Mouse (Mus musculus): ENCODE results near the gene Wipi2. TPM values are rescaled to one million over a fixed set of nuclear protein-coding genes. Genes with fewer than 3 reads are reported as not detected.

Gene Wipi2
- polyA plus RNA-seq, 1 experiment from 2014 or later = 62.0 TPM

DNA sequence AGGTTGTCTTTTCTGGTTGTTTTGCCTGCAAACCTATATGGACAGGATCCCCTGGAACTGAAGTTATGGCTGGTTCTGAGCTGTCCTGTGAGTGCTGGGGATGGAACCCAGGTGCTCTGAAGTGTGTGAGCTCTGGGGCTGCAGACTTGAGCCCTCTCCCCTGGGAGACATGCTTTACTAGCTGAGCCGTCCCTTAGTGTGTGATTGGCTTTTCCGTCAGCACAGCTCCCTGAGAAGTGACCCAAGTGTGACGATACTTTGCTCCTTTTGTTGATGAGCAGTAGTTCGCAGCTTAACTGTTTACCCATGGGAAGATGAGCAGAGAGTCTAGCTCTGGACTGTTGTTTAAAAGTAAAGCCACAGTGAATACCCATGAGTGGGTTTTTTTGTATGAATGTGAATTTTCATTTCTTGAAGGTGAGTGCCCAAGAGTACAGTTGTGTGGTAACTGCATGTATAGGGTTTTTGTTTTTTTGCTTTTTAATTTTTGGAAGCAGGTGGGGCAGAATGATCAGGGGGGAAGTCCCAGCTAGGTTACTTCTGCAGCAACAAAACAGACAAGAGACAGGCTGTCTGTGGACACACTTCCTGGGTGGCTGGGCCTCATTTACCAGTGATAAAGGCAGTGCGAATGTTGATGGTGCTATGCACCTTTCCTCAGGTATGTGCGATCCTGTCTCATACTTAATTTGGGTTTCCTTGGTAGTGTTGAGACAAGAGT, 14.0 kb downstream of the Wipi2 start:
- DNase-seq (ENCODE audit: low spot score) (no peak), ATAC-seq (replicated peaks; ENCODE audit: low FRiP score) (no peak)
- no peaks in the 10 kb centered on the region for H3K36me3 ChIP-seq (ENCODE audit: control insufficient read depth, insufficient read depth, low read length)
- H3K9me3 ChIP-seq (ENCODE audit: control insufficient read depth, low read length) = no peaks in the 10 kb centered on the region
- H3K4me1 ChIP-seq (replicated peaks; ENCODE audit: control insufficient read depth, insufficient read depth, low read length) = no peaks in the 10 kb centered on the region
- WGBS = 91% methylated on average over 6 of the region's 6 CpGs
- no peak overlapping the region for H3K9ac ChIP-seq (ENCODE audit: low read length)
- no peak overlapping the region for H3K27ac ChIP-seq (ENCODE audit: low read depth, low read length)
- no peaks in the 10 kb centered on the region for H3K27me3 ChIP-seq (ENCODE audit: control insufficient read depth, insufficient read depth, low read length)
- no peak overlapping the region for H3K4me2 ChIP-seq (ENCODE audit: low read depth, low read length, severe bottlenecking)
- H3K4me3 ChIP-seq (ENCODE audit: low read depth, low read length) = no peak overlapping the region

DNA sequence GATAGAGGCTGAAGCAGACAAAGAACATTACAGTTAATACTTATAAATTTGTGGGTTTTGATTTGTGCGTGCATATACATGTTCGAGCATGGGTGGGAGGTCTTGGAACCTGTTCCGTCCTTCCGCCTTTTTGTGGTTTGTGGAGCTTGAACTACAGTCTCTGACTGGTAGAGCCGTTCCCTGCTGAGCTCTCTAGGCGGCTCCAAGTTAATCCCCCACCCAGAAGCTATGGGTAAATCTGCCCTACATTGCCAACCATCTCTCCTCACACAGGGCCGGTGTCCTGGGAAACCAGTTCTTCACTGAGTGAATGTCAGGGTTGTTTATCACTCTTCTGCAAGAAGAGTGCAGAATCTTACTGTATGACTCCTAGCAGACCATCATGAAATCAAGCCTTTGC, 20.7 kb downstream of the Wipi2 start:
- Histone ChIP-seq H3K4me3 (ENCODE audit: low read depth, low read length) (no peak overlapping the region), H3K9ac (ENCODE audit: low read length) (no peak overlapping the region), H3K27me3 (ENCODE audit: control insufficient read depth, insufficient read depth, low read length) (no peaks in the 10 kb centered on the region), H3K27ac (ENCODE audit: low read depth, low read length) (no peak overlapping the region), H3K4me1 (replicated peaks; ENCODE audit: control insufficient read depth, insufficient read depth, low read length) (no peaks in the 10 kb centered on the region), H3K4me2 (ENCODE audit: low read depth, low read length, severe bottlenecking) (no peak overlapping the region), H3K9me3 (ENCODE audit: control insufficient read depth, low read length) (no peaks in the 10 kb centered on the region), H3K36me3 (ENCODE audit: control insufficient read depth, insufficient read depth, low read length) (no peaks in the 10 kb centered on the region)
- ATAC-seq (replicated peaks; ENCODE audit: low FRiP score) (no peak), DNase-seq (ENCODE audit: low spot score) (no peak)
- WGBS = 79% methylated on average over 7 of the region's 7 CpGs

DNA sequence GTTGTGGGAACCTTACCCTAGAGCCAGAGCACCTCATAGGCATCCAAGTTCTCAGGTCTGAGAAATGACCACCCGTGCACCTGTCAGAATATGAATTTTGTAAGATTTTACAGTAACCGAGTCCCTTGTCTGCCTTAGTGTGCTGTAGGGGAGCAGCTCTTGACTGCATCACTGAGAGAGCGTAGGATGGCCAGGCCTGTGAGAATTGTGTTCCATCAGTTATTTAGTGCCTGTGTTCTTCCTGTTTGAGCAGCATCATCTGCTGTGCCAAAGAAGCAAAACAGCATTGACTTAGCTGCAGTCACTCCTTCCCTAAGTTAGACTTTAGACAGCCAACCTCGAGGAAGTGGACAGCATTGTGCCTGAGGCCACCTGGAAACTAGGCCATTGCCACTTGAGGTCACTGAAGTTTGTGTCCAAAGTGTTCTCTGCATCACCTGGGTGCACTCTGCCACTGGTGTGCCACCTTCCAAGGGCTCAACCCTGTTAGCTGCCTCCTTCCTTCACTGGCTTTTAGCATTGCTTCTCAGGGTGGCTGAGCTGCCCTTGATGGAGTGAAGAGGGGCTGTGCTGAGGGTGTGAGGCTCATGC, 22.1 kb downstream of the Wipi2 start:
- no peaks in the 10 kb centered on the region for H3K4me1 ChIP-seq (replicated peaks; ENCODE audit: control insufficient read depth, insufficient read depth, low read length)
- H3K36me3 ChIP-seq (ENCODE audit: control insufficient read depth, insufficient read depth, low read length) = no peaks in the 10 kb centered on the region
- no peak overlapping the region for H3K4me3 ChIP-seq (ENCODE audit: low read depth, low read length)
- no peak overlapping the region for H3K4me2 ChIP-seq (ENCODE audit: low read depth, low read length, severe bottlenecking)
- no peak for ATAC-seq (replicated peaks; ENCODE audit: low FRiP score)
- no peaks in the 10 kb centered on the region for H3K9me3 ChIP-seq (ENCODE audit: control insufficient read depth, low read length)
- WGBS = 91% methylated on average over 4 of the region's 4 CpGs
- DNase-seq (ENCODE audit: low spot score) = no peak
- H3K27me3 ChIP-seq (ENCODE audit: control insufficient read depth, insufficient read depth, low read length) = no peaks in the 10 kb centered on the region
- no peak overlapping the region for H3K27ac ChIP-seq (ENCODE audit: low read depth, low read length)
- no peak overlapping the region for H3K9ac ChIP-seq (ENCODE audit: low read length)

DNA sequence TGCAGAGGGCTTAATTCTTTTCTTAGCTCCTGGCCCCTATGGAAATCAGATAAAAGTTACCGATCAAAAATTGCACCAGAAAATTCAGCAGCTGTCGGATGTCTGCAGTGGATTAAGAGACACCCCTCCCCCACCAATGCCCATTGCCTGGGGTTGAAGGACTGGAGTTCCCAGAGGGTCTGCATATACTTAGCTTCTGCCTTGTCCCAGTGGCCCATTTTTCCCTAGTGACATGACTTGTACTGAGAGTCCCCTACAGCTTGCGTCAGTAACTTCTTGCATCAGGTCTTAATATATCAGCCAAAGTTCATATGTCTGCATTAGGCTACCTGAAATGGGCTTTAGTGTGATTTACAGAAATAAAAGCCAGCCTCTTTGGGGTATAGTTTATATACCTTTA, 22.9 kb downstream of the Wipi2 start:
- H3K27ac ChIP-seq (ENCODE audit: low read depth, low read length) = no peak overlapping the region

DNA sequence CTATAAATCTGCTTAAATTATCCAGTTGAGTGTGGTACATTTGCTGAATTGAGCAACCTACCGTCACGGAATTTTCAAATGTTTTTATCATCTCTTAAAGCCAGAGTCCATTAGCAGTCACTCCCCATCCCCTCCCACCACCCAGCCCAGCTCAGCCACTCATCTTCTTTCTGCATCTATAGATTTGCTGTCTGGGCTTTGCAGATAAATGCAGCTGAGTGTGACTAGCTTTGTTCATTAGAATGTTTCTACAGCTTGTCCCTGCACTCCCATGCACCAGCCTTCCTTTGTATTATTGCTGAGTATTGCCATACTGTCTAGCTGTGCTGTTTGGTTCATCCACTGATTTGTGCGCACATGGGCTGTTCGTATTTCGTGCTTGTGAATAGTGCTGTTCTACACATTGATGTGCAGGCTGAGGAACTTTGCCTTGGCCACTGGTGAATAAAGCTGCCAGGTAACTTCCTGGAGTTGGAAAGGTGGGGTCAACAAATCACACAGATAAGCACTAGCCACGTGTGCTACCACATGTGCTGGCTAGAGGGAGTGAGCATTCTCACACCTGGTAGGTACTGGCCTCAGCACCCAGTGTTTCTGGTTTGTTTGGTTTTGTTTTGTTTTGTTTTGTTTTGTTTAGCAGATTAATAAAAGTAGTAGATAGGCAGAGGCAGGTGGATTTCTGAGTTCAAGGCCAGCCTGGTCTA, 23.4 kb downstream of the Wipi2 start:
- Histone ChIP-seq H3K27ac (ENCODE audit: low read depth, low read length) (no peak overlapping the region), H3K9me3 (ENCODE audit: control insufficient read depth, low read length) (no peaks in the 10 kb centered on the region), H3K4me2 (ENCODE audit: low read depth, low read length, severe bottlenecking) (no peak overlapping the region), H3K36me3 (ENCODE audit: control insufficient read depth, insufficient read depth, low read length) (no peaks in the 10 kb centered on the region; the same call in 1 of the 2 replicates), H3K9ac (ENCODE audit: low read length) (no peak overlapping the region), H3K4me3 (ENCODE audit: low read depth, low read length) (no peak overlapping the region), H3K4me1 (replicated peaks; ENCODE audit: control insufficient read depth, insufficient read depth, low read length) (no peaks in the 10 kb centered on the region), H3K27me3 (ENCODE audit: control insufficient read depth, insufficient read depth, low read length) (no peaks in the 10 kb centered on the region)
- WGBS = 87% methylated on average over 6 of the region's 6 CpGs
- DNase-seq (ENCODE audit: low spot score) (no peak), ATAC-seq (replicated peaks; ENCODE audit: low FRiP score) (no peak)

More for the DNA sequence above, 22.9 kb downstream of the Wipi2 start:
- H3K4me1 ChIP-seq (replicated peaks; ENCODE audit: control insufficient read depth, insufficient read depth, low read length) = no peaks in the 10 kb centered on the region
- H3K9me3 ChIP-seq (ENCODE audit: control insufficient read depth, low read length) = no peaks in the 10 kb centered on the region
- no peak overlapping the region for H3K9ac ChIP-seq (ENCODE audit: low read length)
- ATAC-seq (replicated peaks; ENCODE audit: low FRiP score) = no peak
- no peaks in the 10 kb centered on the region; the same call in 1 of the 2 replicates for H3K36me3 ChIP-seq (ENCODE audit: control insufficient read depth, insufficient read depth, low read length)
- no peak for DNase-seq (ENCODE audit: low spot score)
- no peaks in the 10 kb centered on the region for H3K27me3 ChIP-seq (ENCODE audit: control insufficient read depth, insufficient read depth, low read length)
- H3K4me2 ChIP-seq (ENCODE audit: low read depth, low read length, severe bottlenecking) = no peak overlapping the region
- 77% methylated on average over 3 of the region's 3 CpGs for WGBS
- H3K4me3 ChIP-seq (ENCODE audit: low read depth, low read length) = no peak overlapping the region

DNA sequence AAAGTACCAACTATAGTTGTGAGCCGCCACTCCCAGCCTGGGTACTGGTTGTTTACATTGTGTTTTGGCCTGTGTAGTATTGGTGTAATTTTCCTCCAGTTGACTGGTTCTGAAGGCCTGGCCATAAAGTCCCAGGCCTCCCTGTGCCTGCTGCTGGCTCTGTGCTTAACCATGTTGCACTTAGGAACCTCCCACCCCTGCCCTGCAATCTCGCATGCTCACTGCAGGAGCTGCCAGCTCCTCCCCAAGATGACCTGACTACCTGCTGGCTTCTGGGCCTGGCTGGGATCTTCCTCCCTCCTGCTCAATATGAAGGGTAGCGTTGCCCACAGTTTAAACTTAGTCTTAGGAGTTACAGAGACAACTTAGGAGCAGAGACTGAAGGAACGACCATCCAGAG, 24.8 kb downstream of the Wipi2 start:
- Histone ChIP-seq H3K4me1 (replicated peaks; ENCODE audit: control insufficient read depth, insufficient read depth, low read length) (no peaks in the 10 kb centered on the region), H3K27me3 (ENCODE audit: control insufficient read depth, insufficient read depth, low read length) (no peaks in the 10 kb centered on the region), H3K9ac (ENCODE audit: low read length) (no peak overlapping the region), H3K27ac (ENCODE audit: low read depth, low read length) (no peak overlapping the region), H3K4me2 (ENCODE audit: low read depth, low read length, severe bottlenecking) (no peak overlapping the region), H3K4me3 (ENCODE audit: low read depth, low read length) (no peak overlapping the region), H3K9me3 (ENCODE audit: control insufficient read depth, low read length) (no peaks in the 10 kb centered on the region), H3K36me3 (ENCODE audit: control insufficient read depth, insufficient read depth, low read length) (peaks cover 4% of the 10 kb centered on the region; the same call in 1 of the 2 replicates)
- DNase-seq (ENCODE audit: low spot score) (no peak), ATAC-seq (replicated peaks; ENCODE audit: low FRiP score) (no peak)
- 74% methylated on average over 4 of the region's 4 CpGs for WGBS

DNA sequence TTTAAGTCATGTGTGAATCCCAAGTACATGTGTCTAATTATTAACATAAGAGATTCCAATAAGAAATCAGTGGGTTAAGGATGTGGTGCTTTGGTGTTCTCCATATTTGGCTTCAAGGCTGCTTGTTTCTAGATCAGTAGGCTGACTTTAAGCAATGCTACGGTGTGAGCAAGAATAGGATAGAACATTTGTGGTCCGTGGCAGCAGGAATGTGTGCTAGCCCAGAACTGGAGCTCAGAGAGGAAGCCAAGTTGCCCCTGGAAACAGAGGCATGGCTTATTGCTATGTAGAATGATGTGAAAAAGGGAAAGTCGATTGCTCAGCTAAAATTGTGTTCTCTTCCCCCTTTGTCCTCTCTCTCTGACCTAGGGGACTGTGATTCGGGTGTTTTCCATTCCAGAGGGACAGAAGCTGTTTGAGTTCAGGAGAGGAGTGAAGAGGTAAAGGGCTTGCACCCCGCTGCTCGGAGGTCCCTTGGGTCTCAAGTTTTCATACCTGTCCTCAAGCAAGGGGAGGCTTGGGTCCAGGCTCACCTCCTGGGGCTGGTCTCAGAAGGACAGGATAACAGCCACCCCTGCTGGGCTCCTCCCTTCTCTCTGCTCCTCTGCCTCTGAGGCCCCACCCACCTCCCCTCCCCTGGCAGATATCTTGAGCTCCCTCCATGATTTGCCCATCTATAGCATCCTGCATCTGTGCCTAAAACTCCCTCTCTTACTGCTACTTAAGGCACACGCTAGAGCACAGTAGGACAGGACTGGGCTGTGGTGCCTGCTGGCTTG, 33.3 kb downstream of the Wipi2 start:
- no peak overlapping the region for H3K4me3 ChIP-seq (ENCODE audit: low read depth, low read length)
- no peak for ATAC-seq (replicated peaks; ENCODE audit: low FRiP score)
- H3K27ac ChIP-seq (ENCODE audit: low read depth, low read length) = no peak overlapping the region
- H3K4me1 ChIP-seq (replicated peaks; ENCODE audit: control insufficient read depth, insufficient read depth, low read length) = no peaks in the 10 kb centered on the region
- H3K36me3 ChIP-seq (ENCODE audit: control insufficient read depth, insufficient read depth, low read length) = peaks cover 20% of the 10 kb centered on the region
- no peaks in the 10 kb centered on the region for H3K27me3 ChIP-seq (ENCODE audit: control insufficient read depth, insufficient read depth, low read length)
- no peaks in the 10 kb centered on the region for H3K9me3 ChIP-seq (ENCODE audit: control insufficient read depth, low read length)
- no peak overlapping the region for H3K4me2 ChIP-seq (ENCODE audit: low read depth, low read length, severe bottlenecking)
- no peak overlapping the region for H3K9ac ChIP-seq (ENCODE audit: low read length)
- 91% methylated on average over 7 of the region's 7 CpGs for WGBS
- DNase-seq (ENCODE audit: low spot score) = no peak

DNA sequence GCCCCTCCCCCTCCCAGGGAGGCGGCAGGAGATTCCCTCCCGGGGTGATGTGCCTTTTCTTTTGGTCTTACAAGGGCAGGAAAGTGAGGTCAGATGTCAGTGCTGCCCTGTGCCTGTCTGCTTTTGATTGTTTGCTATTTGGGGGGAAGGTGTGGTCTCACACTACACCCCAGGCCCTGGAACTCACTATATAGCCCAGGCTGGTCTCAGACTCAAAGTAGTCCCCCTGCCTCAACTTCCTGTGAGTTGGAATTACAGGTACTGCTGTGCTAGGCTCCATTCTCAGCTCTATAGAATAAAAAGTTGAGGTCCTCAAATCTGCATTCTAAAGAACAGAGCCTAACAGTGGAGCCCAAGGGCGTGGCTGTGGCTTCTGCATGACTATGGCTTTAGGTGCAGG, 40.4 kb downstream of the Wipi2 start:
- Histone ChIP-seq H3K27ac (ENCODE audit: low read depth, low read length) (no peak overlapping the region), H3K27me3 (ENCODE audit: control insufficient read depth, insufficient read depth, low read length) (no peaks in the 10 kb centered on the region), H3K4me1 (replicated peaks; ENCODE audit: control insufficient read depth, insufficient read depth, low read length) (no peaks in the 10 kb centered on the region), H3K9ac (ENCODE audit: low read length) (no peak overlapping the region), H3K36me3 (ENCODE audit: control insufficient read depth, insufficient read depth, low read length) (peaks cover 3% of the 10 kb centered on the region; the same call in 1 of the 2 replicates), H3K4me3 (ENCODE audit: low read depth, low read length) (no peak overlapping the region), H3K4me2 (ENCODE audit: low read depth, low read length, severe bottlenecking) (no peak overlapping the region), H3K9me3 (ENCODE audit: control insufficient read depth, low read length) (no peaks in the 10 kb centered on the region)
- DNase-seq (ENCODE audit: low spot score) (no peak), ATAC-seq (replicated peaks; ENCODE audit: low FRiP score) (no peak)
- WGBS = 40% methylated on average over 3 of the region's 3 CpGs
